9 mouse cellular contexts compared by ENCODE assay signal in genomic region chr5:78621987-78622854, GRCm38 (mm10).
DNase-seq lines count a peak whose midpoint lies in the region; ATAC-seq lines count a peak whose summit lies in the region.
"Had no signal": no experiment of that assay in that cellular context is flagged by ENCODE, and none has a peak within 500 bp of the region (broad histone marks: within the 10 kb centered on the region; RNA-seq: fewer than 3 reads in every experiment).

No protein-coding gene starts in this region.

- H3K4me2 ChIP-seq in hindbrain, embryonic 15.5 days: no peak overlapping the region
- H3K4me2 ChIP-seq in midbrain, embryonic 15.5 days: no peak overlapping the region
- H3K4me2 ChIP-seq: liver, embryonic 13.5 days had no signal

- 46% methylated on average over 5 of the region's 5 CpGs for WGBS in hindbrain, embryonic 15.5 days
- WGBS in midbrain, embryonic 15.5 days: 46% methylated on average over 5 of the region's 5 CpGs

- no peak overlapping the region for H3K9ac ChIP-seq in hindbrain, embryonic 15.5 days
- H3K9ac ChIP-seq in midbrain, embryonic 15.5 days: no peak overlapping the region
- H3K9ac ChIP-seq: liver, embryonic 13.5 days had no signal

- 0 out of 2 replicates have a peak, but pooled peaks cover 5% of the 10 kb centered on the region for H3K4me1 ChIP-seq in hindbrain, embryonic 15.5 days (replicated peaks)
- no peaks in the 10 kb centered on the region for H3K4me1 ChIP-seq in midbrain, embryonic 15.5 days
- H3K4me1 ChIP-seq: liver, embryonic 13.5 days had no signal

- peak; percentile 81; the same call in 1 of the 2 replicates for ATAC-seq in hindbrain, embryonic 15.5 days (ENCODE audit: low FRiP score, low read depth)
- ATAC-seq in midbrain, embryonic 15.5 days (replicated peaks): peak; percentile 83

- H3K9me3 ChIP-seq in hindbrain, embryonic 15.5 days: no peaks in the 10 kb centered on the region
- no peaks in the 10 kb centered on the region for H3K9me3 ChIP-seq in midbrain, embryonic 15.5 days
- H3K9me3 ChIP-seq: liver, embryonic 13.5 days had no signal

- peak; percentile 80 to 83 for DNase-seq in cerebellum, postnatal 14 days
- no peak for DNase-seq in cerebellum, adult 18-20 months
- DNase-seq in A20 (ENCODE audit: low read depth, low spot score): peak; percentile 5
- DNase-seq in kidney, postnatal 25 days: no peak
- DNase-seq in adrenal gland, adult (ENCODE audit: inconsistent age in 2 of 2, low spot score in 1 of 2): no peak
- DNase-seq in kidney, postnatal 36 days: no peak
- DNase-seq: liver, embryonic 13.5 days had no signal

- H3K27ac ChIP-seq in hindbrain, embryonic 15.5 days (replicated peaks): peak overlapping the region; percentile 37
- no peak overlapping the region for H3K27ac ChIP-seq in midbrain, embryonic 15.5 days
- H3K27ac ChIP-seq: liver, embryonic 13.5 days had no signal

- no peaks in the 10 kb centered on the region for H3K27me3 ChIP-seq in hindbrain, embryonic 15.5 days
- no peaks in the 10 kb centered on the region for H3K27me3 ChIP-seq in midbrain, embryonic 15.5 days (replicated peaks)
- H3K27me3 ChIP-seq: liver, embryonic 13.5 days had no signal

- no peak overlapping the region for H3K4me3 ChIP-seq in hindbrain, embryonic 15.5 days
- H3K4me3 ChIP-seq in midbrain, embryonic 15.5 days: no peak overlapping the region
- H3K4me3 ChIP-seq: liver, embryonic 13.5 days had no signal

- H3K36me3 ChIP-seq in hindbrain, embryonic 15.5 days: no peaks in the 10 kb centered on the region
- no peaks in the 10 kb centered on the region for H3K36me3 ChIP-seq in midbrain, embryonic 15.5 days (replicated peaks)
- H3K36me3 ChIP-seq: liver, embryonic 13.5 days had no signal

Comparison
In these comparisons a context has a peak if more than half of its experiments do, and no peak if none do; other contexts are left out.
1. DNase-seq: peak in cerebellum, postnatal 14 days (2 of 2) and A20 (single experiment); none in cerebellum, adult 18-20 months (0 of 2), kidney, postnatal 25 days (0 of 2), adrenal gland, adult (0 of 2) and kidney, postnatal 36 days (0 of 2).